In the genomic region with DNA sequence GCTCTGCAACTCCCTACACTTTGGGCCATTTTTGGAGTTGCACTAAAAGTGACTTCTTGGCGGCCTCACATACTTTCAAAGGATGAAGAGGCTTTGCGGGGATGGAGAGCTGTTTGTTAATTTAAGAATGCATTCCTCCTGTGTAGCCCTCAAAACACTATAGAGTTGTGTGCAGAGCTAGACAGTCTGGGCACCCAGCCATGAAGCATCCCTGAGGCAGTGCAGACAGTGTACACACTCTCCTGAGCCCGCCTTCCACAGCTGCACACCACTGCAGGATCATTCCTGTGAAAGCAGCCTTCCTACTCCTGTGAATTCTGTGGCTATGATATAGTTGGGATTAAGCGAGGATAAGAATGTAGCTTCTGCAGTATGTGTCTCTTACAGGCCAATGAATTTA, we compare ENCODE assay signal across 8 mouse cellular contexts. TPM values are rescaled to one million over a fixed set of nuclear protein-coding genes. Genes with fewer than 3 reads are reported as not detected.
DNase-seq lines count a peak whose midpoint lies in the region; ATAC-seq and TF ChIP-seq lines count a peak whose summit lies in the region.

No protein-coding gene starts in this region.

- H3K4me3 ChIP-seq in kidney, adult 2 months (ENCODE audit: insufficient read depth, low read depth, low read length): no peak overlapping the region
- no peak overlapping the region for H3K4me3 ChIP-seq in forebrain, embryonic 16.5 days (replicated peaks; ENCODE audit: low read length)
- peak overlapping the region; percentile 7; the same call in 1 of the 2 replicates for H3K4me3 ChIP-seq in midbrain, embryonic 15.5 days

- H3K27ac ChIP-seq in kidney, adult 2 months (ENCODE audit: insufficient read depth, low read depth, low read length): no peak overlapping the region
- no peak overlapping the region for H3K27ac ChIP-seq in forebrain, embryonic 16.5 days (ENCODE audit: low read length)
- H3K27ac ChIP-seq in midbrain, embryonic 15.5 days: 0 out of 2 replicates have a peak overlapping the region, but pooled peaks have one; percentile 1

- H3K4me1 ChIP-seq in kidney, adult 2 months (ENCODE audit: control insufficient read depth, insufficient read depth, low read length): peaks cover 8% of the 10 kb centered on the region; the same call in 1 of the 2 replicates
- H3K4me1 ChIP-seq in forebrain, embryonic 16.5 days (replicated peaks; ENCODE audit: control insufficient read depth, insufficient read depth, low read length): peaks cover 31% of the 10 kb centered on the region
- H3K4me1 ChIP-seq in midbrain, embryonic 15.5 days: peaks cover 53% of the 10 kb centered on the region

- no peak overlapping the region for H3K9ac ChIP-seq in forebrain, embryonic 16.5 days (replicated peaks; ENCODE audit: low read depth, low read length)
- no peak overlapping the region for H3K9ac ChIP-seq in midbrain, embryonic 15.5 days

- DNase-seq in adrenal gland, postnatal 10 days: peak; percentile 25
- no peak for DNase-seq in adrenal gland, adult 8-10 months
- peak; percentile 25 for DNase-seq in kidney, adult 2 months
- DNase-seq in kidney, adult 9 months: no peak
- DNase-seq in adipocyte (ENCODE audit: low spot score): no peak

- no peak for TF ChIP-seq POLR2A in kidney, adult 2 months (IDR thresholded peaks at IDR 0.05; ENCODE audit: low read depth, low read length)

- ATAC-seq in forebrain, embryonic 16.5 days: no peak
- no peak for ATAC-seq in midbrain, embryonic 15.5 days (replicated peaks)
- ATAC-seq in inflammation-experienced regulatory T-cells, adult 6 months: no peak

- 54% methylated on average over 4 of the region's 4 CpGs for WGBS in kidney, adult 2 months
- 36% methylated on average over 4 of the region's 4 CpGs for WGBS in forebrain, embryonic 16.5 days
- 27% methylated on average over 4 of the region's 4 CpGs for WGBS in midbrain, embryonic 15.5 days

- H3K36me3 ChIP-seq in kidney, adult 2 months (ENCODE audit: control insufficient read depth, insufficient read depth, low read length): no peaks in the 10 kb centered on the region
- H3K36me3 ChIP-seq in forebrain, embryonic 16.5 days (ENCODE audit: control insufficient read depth, insufficient read depth): no peaks in the 10 kb centered on the region
- no peaks in the 10 kb centered on the region for H3K36me3 ChIP-seq in midbrain, embryonic 15.5 days (replicated peaks)

- H3K4me2 ChIP-seq in forebrain, embryonic 16.5 days (ENCODE audit: low read length): peak overlapping the region; percentile 28; the same call in 1 of the 2 replicates
- peak overlapping the region; percentile 24 for H3K4me2 ChIP-seq in midbrain, embryonic 15.5 days

- no peak for TF ChIP-seq CTCF in kidney, adult 2 months (conservative IDR thresholded peaks at IDR 0.05; ENCODE audit: insufficient read depth, insufficient read length, low read depth, low read length)

- H3K9me3 ChIP-seq in forebrain, embryonic 16.5 days (ENCODE audit: control insufficient read depth, low read length): no peaks in the 10 kb centered on the region
- H3K9me3 ChIP-seq in midbrain, embryonic 15.5 days: no peaks in the 10 kb centered on the region

- H3K27me3 ChIP-seq in kidney, adult 2 months (replicated peaks; ENCODE audit: control insufficient read depth, insufficient read depth, low read length): no peaks in the 10 kb centered on the region
- H3K27me3 ChIP-seq in forebrain, embryonic 16.5 days (replicated peaks; ENCODE audit: control insufficient read depth, insufficient read depth, low read length): no peaks in the 10 kb centered on the region
- no peaks in the 10 kb centered on the region for H3K27me3 ChIP-seq in midbrain, embryonic 15.5 days (replicated peaks)

RNA-seq across cellular contexts. Expression of a gene that starts 4.9 kb away (rescaled TPM):
- 10 to 100 TPM; 20.3 to 23.7 TPM for total RNA-seq in adrenal gland, postnatal 10 days (2021)
- total RNA-seq in adrenal gland, adult 8-10 months (2022): 10 to 100 TPM; 22.3 to 41.0 (median 31.9) TPM
- polyA plus RNA-seq in kidney, adult 2 months (2012; rRNA removed): 14.9 and 16.8 TPM in 2 replicates
- 28.0 and 29.7 TPM in 2 replicates for polyA plus RNA-seq in forebrain, embryonic 16.5 days (2015; fragmentation: Nextera tagmentation; extraction: Ambion mirVana)
- 32.5 and 35.4 TPM in 2 replicates for polyA plus RNA-seq in midbrain, embryonic 15.5 days (2015; fragmentation: Nextera tagmentation; extraction: Ambion mirVana)
- polyA plus RNA-seq in inflammation-experienced regulatory T-cells, adult 6 months (2017; shearing (Covaris generic)): 10 to 100 TPM; 10.8 to 19.2 (median 17.4) TPM

Comparison
In these comparisons a context has a peak if more than half of its experiments do, and no peak if none do; other contexts are left out.
1. DNase-seq: peak in adrenal gland, postnatal 10 days (single experiment) and kidney, adult 2 months (single experiment); none in adrenal gland, adult 8-10 months (single experiment), kidney, adult 9 months (single experiment) and adipocyte (single experiment).